Mouse (Mus musculus) kidney, adult 2 months (tissue): ENCODE measurements around the gene Gmds.

Experiments used
- CTCF ChIP-seq: fragments of 200-500 bp; conservative IDR thresholded peaks from 2 replicates; pipeline ENCODE4 v1.5.1; 2011; ENCODE audit warnings: low read depth, mild to moderate bottlenecking, control low read depth, low read length, moderate library complexity, mixed read lengths; ENCODE audit not compliant: insufficient read depth, insufficient read length
- POLR2A ChIP-seq: fragments of 200-500 bp; IDR thresholded peaks from one replicate; pipeline ENCODE4 v1.6.1; 2011; ENCODE audit warnings: low read depth, low read length, control low read depth

DNA sequence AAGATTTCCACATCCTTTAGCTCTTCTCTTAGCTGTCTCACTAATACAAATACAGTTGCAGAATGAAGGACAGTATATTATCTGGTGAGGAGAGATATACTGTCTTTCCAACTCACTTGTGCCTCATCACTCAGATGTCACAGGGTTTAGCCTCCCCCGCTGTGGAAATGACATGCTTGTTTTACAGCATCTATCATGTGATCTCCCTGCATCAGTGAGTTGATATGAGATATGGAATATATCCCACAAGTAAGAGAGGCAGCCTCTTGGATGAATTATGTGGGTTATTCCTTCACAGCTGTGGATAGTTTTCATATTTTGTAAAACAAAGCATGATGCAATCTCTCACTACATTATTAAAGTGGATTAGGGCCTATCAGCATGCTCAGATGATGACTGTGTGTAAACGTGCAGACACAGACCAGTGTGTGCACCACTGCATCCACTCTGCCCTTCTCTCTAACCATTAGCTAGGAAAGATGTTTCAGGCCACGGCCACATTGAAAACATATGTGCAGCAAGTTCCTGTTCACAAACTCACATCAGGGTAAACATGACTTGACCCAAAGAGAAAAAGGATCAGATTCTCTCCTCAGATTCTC lies 371.5 kb downstream of the Gmds start:
- TF ChIP-seq CTCF (no peak), POLR2A (no peak)
